Mouse (Mus musculus): ENCODE results near the gene Spire2. TPM values are rescaled to one million over a fixed set of nuclear protein-coding genes. Genes with fewer than 3 reads are reported as not detected.
A peak's percentile ranks its signal among the peaks of the same experiment; 100 is the strongest.
"Not testable (repeated sequence)": the region's sequence is repeated elsewhere in the genome, so short reads cannot be mapped to it uniquely, and the experiment has no call there.

Gene Spire2
- polyA plus RNA-seq, 1 experiment from 2014 or later: 44.0 TPM

DNA sequence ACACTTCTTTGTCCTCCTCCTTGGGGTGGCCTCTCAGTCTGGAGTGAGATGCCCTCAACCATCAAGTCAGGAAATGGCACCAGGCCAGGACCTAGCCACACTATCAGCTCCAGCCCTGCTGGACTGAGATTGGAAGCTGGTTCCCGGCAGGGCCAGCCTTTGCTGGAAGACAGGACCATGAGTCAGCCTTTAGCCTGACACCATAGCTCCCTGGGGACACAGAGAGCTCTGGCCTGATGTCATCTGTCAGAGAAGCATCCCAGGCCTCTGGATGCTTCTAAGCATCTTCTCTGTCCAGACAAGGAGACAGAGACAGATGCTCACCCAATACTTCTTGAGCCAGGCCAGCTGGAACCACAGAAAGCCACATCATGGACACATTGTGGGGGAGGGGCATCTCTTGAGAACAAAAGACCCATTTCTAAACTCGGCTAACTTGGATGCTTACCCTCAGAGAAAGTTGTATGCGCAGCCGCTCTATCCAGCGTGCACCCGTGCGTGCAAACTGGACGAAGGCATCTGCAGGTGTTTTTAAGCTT is 77.6 kb downstream of the Spire2 start:
- no peaks in the 10 kb centered on the region for H3K36me3 ChIP-seq
- 15% methylated on average over 8 of the region's 8 CpGs for WGBS
- peaks cover 29% of the 10 kb centered on the region for H3K4me1 ChIP-seq
- ATAC-seq (ENCODE audit: low FRiP score): no peak
- peak overlapping the region; percentile 82 for H3K4me2 ChIP-seq
- peak overlapping the region; percentile 96 for H3K9ac ChIP-seq (replicated peaks)
- no peaks in the 10 kb centered on the region for H3K27me3 ChIP-seq (replicated peaks)
- peak overlapping the region; percentile 97 for H3K27ac ChIP-seq (replicated peaks)
- no peaks in the 10 kb centered on the region for H3K9me3 ChIP-seq (replicated peaks)
- H3K4me3 ChIP-seq (replicated peaks): peak overlapping the region; percentile 78

DNA sequence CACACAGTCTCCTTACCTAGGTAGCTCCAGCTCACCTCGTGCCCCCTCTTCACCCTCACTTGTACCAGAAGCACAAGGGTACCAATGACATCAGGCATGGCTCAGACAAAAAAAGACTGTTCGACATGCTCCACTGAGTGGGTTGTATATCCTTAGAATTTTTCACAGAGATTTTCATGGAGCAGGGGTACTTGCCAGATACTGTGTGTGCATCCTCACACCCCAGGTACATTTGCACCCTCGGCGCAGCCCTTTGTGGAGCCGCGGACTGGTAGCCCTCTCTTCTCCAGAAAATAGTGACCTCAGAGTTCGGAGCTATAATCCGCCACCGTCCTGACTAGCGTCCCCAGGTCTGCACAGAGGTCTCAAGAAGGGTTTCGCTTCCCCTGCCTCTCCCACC is 78.3 kb downstream of the Spire2 start:
- H3K9ac ChIP-seq (replicated peaks): peak overlapping the region; percentile 96
- peak; percentile 26 for ATAC-seq (ENCODE audit: low FRiP score)
- peak overlapping the region; percentile 78 for H3K4me3 ChIP-seq (replicated peaks)
- peaks cover 33% of the 10 kb centered on the region for H3K4me1 ChIP-seq
- H3K27me3 ChIP-seq (replicated peaks): no peaks in the 10 kb centered on the region
- peak overlapping the region; percentile 82 for H3K4me2 ChIP-seq
- 4% methylated on average over 11 of the region's 11 CpGs for WGBS
- peak overlapping the region; percentile 97 for H3K27ac ChIP-seq (replicated peaks)
- H3K36me3 ChIP-seq: no peaks in the 10 kb centered on the region
- no peaks in the 10 kb centered on the region for H3K9me3 ChIP-seq (replicated peaks)

DNA sequence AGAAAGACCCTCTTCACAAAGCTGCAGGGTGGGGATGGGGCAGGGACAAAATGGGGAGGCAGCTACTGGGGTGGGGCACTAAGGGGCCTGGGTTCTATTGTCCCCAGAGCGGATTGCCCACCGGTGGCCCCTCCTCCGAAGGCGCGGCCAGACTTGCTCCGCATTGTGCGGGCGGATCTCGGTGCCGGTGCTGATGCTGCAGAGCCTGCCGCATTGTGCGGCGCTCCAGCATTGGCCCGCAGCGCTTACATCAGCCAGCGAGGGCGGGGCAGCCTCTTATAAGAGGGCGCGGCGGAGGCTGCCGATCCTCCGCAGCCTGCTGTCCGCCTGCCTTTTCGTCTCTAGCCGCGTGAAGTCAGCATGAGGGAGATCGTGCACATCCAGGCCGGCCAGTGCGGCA is 78.7 kb downstream of the Spire2 start, which contains the start of gene Tubb3:
Gene Tubb3, plus strand, starts transcription at position 179 of the 400 bp plus-strand sequence.
- Histone ChIP-seq H3K4me3 (replicated peaks) (peak within 1 kb of the TSS; percentile 78), H3K4me2 (peak within 1 kb of the TSS; percentile 82), H3K9me3 (replicated peaks) (no peaks in the 10 kb centered on the region), H3K9ac (replicated peaks) (peak within 1 kb of the TSS; percentile 96), H3K36me3 (no peaks in the 10 kb centered on the region), H3K27me3 (replicated peaks) (no peaks in the 10 kb centered on the region), H3K27ac (replicated peaks) (peak within 1 kb of the TSS; percentile 97), H3K4me1 (peaks cover 36% of the 10 kb centered on the region)
- WGBS: under 1% methylated on average over 21 of the region's 29 CpGs
- ATAC-seq (ENCODE audit: low FRiP score): peak; percentile 92

DNA sequence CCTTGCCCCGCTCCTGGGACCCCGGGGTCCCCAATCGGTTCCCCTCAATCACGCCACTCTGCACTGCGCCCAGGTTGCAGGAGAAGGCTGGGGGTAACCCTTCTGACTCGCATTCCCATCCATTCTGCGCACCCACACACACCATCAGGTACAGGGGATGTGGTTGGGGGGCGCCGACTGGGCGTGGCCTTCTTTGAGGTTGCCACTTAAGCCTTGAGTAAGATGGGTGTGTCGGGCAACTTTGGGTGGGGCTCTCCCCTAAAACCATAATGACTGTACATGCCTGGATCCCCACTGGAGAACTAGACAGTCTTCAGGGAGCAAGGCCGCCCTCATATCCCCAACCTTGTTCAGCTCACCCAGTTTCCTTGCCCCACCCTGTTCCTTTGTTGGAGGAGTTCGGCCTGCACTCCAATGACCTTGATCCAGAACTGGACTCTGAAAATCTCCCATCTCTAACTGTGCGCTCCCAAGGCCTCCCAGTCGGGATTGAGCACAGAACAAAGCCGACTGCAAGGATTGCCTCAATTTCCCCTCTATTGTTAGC is 79.3 kb downstream of the Spire2 start:
- Histone ChIP-seq H3K4me1 (peaks cover 38% of the 10 kb centered on the region), H3K4me3 (replicated peaks) (peak overlapping the region; percentile 78), H3K9ac (replicated peaks) (peak overlapping the region; percentile 96), H3K4me2 (peak overlapping the region; percentile 82), H3K27me3 (replicated peaks) (no peaks in the 10 kb centered on the region), H3K9me3 (replicated peaks) (no peaks in the 10 kb centered on the region), H3K27ac (replicated peaks) (peak overlapping the region; percentile 97), H3K36me3 (no peaks in the 10 kb centered on the region)
- 2% methylated on average over 16 of the region's 16 CpGs for WGBS
- ATAC-seq (ENCODE audit: low FRiP score): peak; percentile 60

DNA sequence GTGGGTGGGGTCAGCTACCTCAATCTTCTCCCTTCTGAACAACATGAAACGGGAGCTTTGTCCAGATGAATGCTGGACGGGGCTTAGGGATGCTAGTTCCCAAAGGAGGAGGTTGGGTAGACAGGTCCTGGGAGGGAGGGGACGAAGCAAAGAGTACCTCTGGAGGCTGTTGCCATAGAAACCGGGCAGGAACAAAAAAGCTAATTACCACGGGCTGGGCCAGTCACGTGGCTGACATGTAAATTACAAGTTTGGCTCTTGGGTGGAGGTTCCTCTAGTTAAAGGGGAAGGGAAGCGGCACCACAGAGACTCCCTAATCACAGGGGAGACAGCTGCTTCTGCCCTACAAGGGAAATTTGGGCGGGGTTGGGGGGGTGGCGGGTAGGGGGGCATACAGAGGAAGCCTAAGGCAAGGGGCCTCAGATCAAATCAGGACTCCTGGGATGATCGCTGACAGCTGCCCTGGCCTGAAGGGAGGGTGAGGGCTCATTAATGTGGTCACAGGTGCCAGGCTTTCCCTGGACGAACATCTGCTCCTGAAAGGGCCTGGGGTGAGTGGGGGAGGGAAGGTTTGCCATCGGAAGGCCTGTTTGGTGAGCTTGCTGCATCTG is 80.2 kb downstream of the Spire2 start:
- Histone ChIP-seq H3K36me3 (peaks cover under 1% of the 10 kb centered on the region; the same call in 1 of the 2 replicates), H3K4me2 (peak overlapping the region; percentile 82), H3K27ac (replicated peaks) (peak overlapping the region; percentile 97), H3K9me3 (replicated peaks) (no peaks in the 10 kb centered on the region), H3K27me3 (replicated peaks) (no peaks in the 10 kb centered on the region), H3K4me1 (peaks cover 42% of the 10 kb centered on the region), H3K9ac (replicated peaks) (peak overlapping the region; percentile 96), H3K4me3 (replicated peaks) (peak overlapping the region; percentile 78)
- WGBS: 0% methylated on average over 12 of the region's 12 CpGs
- no peak for ATAC-seq (ENCODE audit: low FRiP score)

DNA sequence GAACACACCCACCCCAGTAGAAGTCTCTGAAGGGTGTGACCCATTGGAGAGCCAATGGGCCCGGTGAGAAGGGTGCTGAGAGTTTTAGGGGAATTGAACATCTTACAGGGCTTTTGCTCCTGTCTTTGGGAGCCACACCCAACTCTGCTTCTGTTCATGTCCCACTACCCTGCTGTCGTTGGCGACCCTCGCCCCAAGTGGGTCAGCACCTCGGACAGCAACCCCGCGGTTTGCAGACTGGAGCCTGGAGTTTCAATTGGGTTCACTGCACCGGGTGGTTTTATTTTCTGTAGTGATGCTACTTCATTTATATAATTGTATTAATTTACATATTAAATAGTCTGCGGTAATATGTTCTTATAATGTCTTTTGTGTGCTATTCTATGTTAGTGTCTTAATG is 81.7 kb downstream of the Spire2 start:
- peaks cover 16% of the 10 kb centered on the region for H3K36me3 ChIP-seq
- no peak for ATAC-seq (ENCODE audit: low FRiP score)
- peak overlapping the region; percentile 62 for H3K27ac ChIP-seq (replicated peaks)
- no peaks in the 10 kb centered on the region for H3K9me3 ChIP-seq (replicated peaks)
- peak overlapping the region; percentile 82 for H3K4me2 ChIP-seq
- H3K4me3 ChIP-seq (replicated peaks): peak overlapping the region; percentile 78
- peaks cover 38% of the 10 kb centered on the region for H3K4me1 ChIP-seq
- no peaks in the 10 kb centered on the region for H3K27me3 ChIP-seq (replicated peaks)
- peak overlapping the region; percentile 96 for H3K9ac ChIP-seq (replicated peaks)
- 10% methylated on average over 9 of the region's 9 CpGs for WGBS

DNA sequence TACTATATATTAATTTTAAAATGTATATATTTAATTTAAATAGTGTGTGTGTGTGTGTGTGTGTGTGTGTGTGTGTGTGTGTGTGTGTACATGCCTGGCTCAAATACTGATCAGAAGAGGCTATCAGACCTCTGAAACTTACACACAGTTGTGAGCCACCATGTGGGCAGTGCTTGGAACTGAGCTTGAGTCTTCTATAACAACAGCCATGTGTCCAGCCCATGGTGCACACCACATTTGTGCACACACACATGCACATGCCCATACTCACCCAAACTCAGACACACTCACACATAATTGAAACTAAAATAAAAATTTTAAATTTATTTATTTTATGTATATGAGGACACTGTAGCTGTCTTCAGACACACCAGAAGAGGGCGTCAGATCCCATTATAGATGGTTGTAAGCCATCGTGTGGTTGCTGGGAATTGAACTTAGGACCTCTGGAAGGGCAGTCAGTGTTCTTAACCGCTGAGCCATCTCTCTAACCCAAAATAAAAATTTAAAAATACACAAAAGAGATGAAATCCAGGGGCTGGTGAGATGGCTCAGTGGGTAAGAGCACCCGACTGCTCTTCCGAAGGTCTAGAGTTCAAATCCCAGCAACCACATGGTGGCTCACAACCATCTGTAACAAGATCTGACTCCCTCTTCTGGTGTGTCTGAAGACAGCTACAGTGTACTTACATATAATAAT is 82.6 kb downstream of the Spire2 start:
- H3K9me3 ChIP-seq (replicated peaks); H3K27me3 ChIP-seq (replicated peaks); ATAC-seq (ENCODE audit: low FRiP score); H3K27ac ChIP-seq (replicated peaks); H3K9ac ChIP-seq (replicated peaks): not testable (repeated sequence)
- Histone ChIP-seq H3K4me1 (peaks cover 29% of the 10 kb centered on the region), H3K36me3 (peaks cover 25% of the 10 kb centered on the region), H3K4me2 (peak overlapping the region; percentile 82), H3K4me3 (replicated peaks) (peak overlapping the region; percentile 78)
- WGBS: 73% methylated on average over 5 of the region's 5 CpGs

DNA sequence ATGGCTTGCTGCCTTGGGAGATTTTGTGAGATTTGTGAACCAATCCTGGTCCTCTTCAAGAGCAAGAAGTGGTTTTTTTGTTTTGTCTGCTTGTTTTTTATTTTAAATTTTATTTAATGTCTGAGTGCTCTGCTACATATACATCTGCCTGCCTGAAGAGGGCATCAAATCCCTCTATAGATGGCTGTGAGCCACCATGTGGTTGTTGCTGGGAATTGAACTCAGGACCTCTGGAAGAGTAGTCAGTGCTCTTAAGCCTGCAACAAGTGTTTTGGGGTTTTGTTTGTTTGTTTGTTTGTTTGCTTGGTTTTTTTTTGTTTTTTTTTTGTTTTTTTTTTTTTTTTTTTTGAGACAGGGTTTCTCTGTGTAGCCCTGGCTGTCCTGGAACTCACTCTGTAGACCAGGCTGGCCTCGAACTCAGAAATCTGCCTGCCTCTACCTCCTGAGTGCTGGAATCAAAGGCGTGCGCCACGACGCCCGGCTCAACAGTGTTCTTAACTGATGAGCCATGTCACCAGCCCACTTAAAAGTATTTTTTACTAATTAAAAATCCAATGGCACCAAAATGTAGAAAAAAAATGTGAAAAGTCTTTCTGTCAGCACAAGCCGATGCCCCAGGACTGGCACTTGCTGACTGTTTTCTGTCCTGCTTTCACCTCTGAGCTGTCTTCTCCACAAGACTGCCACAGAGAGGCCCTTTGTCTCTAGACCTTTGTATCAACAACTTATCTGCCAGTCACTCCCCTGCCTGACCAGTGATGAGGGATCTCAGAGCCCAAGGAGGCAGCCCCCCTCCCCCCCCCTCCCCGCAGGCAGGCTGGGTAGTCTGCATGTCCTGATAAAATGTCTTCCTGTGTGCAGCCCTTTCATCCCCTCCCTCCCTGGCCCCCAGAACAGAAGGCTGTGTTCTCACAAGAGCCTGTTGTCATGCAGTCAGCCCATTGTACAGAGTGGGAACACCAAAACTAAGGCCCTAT is 83.7 kb downstream of the Spire2 start:
- H3K36me3 ChIP-seq: peaks cover 36% of the 10 kb centered on the region
- H3K4me1 ChIP-seq: peaks cover 26% of the 10 kb centered on the region
- no peaks in the 10 kb centered on the region for H3K9me3 ChIP-seq (replicated peaks)
- peak overlapping the region; percentile 82 for H3K4me2 ChIP-seq
- no peak overlapping the region for H3K27ac ChIP-seq (replicated peaks)
- H3K27me3 ChIP-seq (replicated peaks): no peaks in the 10 kb centered on the region
- no peak for ATAC-seq (ENCODE audit: low FRiP score)
- 84% methylated on average over 8 of the region's 8 CpGs for WGBS
- no peak overlapping the region for H3K9ac ChIP-seq (replicated peaks)
- H3K4me3 ChIP-seq (replicated peaks): peak overlapping the region; percentile 13; the same call in 1 of the 2 replicates

DNA sequence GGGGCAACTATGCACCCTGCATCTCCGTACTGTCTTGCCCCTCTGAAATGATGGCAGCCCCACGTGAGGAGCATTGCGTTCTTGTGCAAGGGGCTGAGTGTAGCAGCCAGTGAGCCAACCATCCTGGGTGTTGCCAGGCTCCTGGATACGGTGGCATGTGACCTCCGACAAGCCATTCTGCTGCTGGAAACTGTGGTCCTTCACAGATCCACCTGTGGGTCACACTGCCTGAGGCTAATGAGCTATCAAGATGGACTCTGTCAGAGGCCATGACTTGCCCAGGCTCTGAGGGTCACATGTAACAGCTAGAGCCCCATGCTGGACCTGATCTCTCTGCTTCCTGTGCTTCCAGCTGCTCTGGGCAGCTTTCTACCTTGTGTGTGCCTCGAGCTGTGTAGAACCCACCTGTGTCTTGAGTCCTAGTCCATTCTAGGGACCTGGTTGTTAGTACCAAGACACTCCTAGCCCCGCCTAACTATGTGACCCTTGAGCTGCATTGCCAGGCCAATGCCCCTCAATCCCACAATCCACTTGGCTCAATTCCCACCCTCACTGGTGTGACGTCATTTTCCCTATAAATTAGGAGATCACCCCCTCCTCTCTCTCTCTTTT is 84.5 kb downstream of the Spire2 start:
- H3K27ac ChIP-seq (replicated peaks): no peak overlapping the region

More for the DNA sequence above, 84.5 kb downstream of the Spire2 start:
- Histone ChIP-seq H3K4me2 (peak overlapping the region; percentile 82), H3K27me3 (replicated peaks) (no peaks in the 10 kb centered on the region), H3K9me3 (replicated peaks) (no peaks in the 10 kb centered on the region), H3K4me3 (replicated peaks) (no peak overlapping the region), H3K9ac (replicated peaks) (no peak overlapping the region), H3K4me1 (peaks cover 31% of the 10 kb centered on the region), H3K36me3 (peaks cover 40% of the 10 kb centered on the region)
- WGBS: 73% methylated on average over 8 of the region's 8 CpGs
- no peak for ATAC-seq (ENCODE audit: low FRiP score)
